Mouse (Mus musculus) MEL (cell line): Measurements from ENCODE around the gene Mtx2.

ENCODE experiments used
- CHD2 ChIP-seq: IDR thresholded peaks from 2 replicates; pipeline ENCODE4 v1.6.1; 2011; ENCODE audit warnings: low read length, improper control_type of control experiment
- CTCF ChIP-seq, 3 experiments: IDR thresholded peaks in 2 of 3; conservative IDR thresholded peaks in 1 of 3; 2 replicates each; pipeline ENCODE4 v1.5.1; 2011 to 2012; ENCODE audit warnings: low read length in 3 of 3, low read depth in 2 of 3, mild to moderate bottlenecking in 2 of 3, improper control_type of control experiment in 1 of 3, inconsistent platforms in 1 of 3, mixed read lengths in 1 of 3, moderate library complexity in 1 of 3; ENCODE audit not compliant: control insufficient read depth in 1 of 3, insufficient read depth in 1 of 3, poor library complexity in 1 of 3, severe bottlenecking in 1 of 3

DNA sequence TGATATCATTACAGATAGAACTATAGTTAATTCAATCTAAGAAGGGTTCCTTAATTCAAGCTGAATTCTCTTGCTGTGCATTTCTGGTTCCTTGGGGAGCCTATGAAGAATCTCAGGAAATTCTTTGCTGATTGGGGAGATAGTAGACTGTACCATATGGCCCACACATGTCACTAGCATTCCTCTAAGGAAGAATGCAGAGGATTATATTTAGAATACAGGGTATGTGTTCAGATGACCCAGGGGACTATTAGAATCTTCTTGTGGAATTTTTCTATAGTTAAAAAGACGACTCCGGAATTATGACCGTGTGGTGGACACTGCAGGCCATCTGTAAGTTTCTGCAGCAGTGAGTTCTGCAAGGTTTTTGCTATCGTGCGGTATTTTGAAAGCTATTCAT, 44.2 kb upstream of the Mtx2 start:
- TF ChIP-seq CHD2 (no peak), CTCF (IDR thresholded peaks at IDR 0.05 in 2 of 3, conservative IDR thresholded peaks at IDR 0.05 in 1 of 3; ENCODE audit: control insufficient read depth in 1 of 3, insufficient read depth in 1 of 3, low read depth in 2 of 3, low read length in 3 of 3, poor library complexity in 1 of 3, severe bottlenecking in 1 of 3) (no peak)
